Mouse (Mus musculus) heart, postnatal 36 days (tissue): ENCODE results near the gene Dnaja4. TPM values are rescaled to one million over a fixed set of nuclear protein-coding genes. Genes with fewer than 3 reads are reported as not detected.

Experiments used
- DNase-seq, 2 experiments: peaks; one replicate each; pipeline ENCODE4 v3.0.0; 2021 to 2022
- intact Hi-C: fragments of 180-260 bp; cut with DNase I; formaldehyde crosslinking; loops from one replicate; pipeline ENCODE4 v1.15.1; 2025
- microRNA-seq, 2 experiments: library from miRNA; unstranded; fragments of <30 nt; microRNA quantifications; one replicate each; pipeline ENCODE4 v1.2.0; 2021; ENCODE audit warnings: borderline number of aligned reads in 2 of 2
- total RNA-seq, 2 experiments: library from RNA; stranded (reverse); gene quantifications; 2 replicates each; pipeline ENCODE4 v1.2.3; 2021

Dnaja4 gene
- total RNA-seq, 2 experiments from 2014 or later, result 71.4 to 80.4 TPM

- intact Hi-C loops, result no loop called here
Measured at GRCm38 (mm10) chr9:54750215-54750981, 51.7 kb downstream of the Dnaja4 start.

DNA sequence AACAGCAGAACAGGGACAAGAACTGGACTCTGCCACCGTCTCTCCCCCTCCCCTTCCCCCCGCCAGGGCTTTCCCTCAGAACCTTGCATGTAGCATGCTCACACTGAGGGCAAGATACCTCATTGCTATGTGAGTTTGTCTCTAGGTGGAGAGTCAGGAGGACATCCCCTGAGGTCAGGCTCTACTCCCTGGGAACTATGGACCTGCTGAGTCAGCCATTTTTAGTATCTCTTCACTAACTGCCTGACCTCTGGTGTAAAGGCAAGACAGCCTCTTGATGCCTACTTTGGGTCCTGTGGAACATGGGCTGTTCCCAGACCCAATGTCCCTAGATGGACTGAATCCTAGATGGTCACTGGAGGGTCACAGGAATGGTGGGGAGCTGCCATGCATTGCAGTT lies 53.0 kb downstream of the Dnaja4 start:
- DNase-seq, result no peak
- intact Hi-C loops, result no loop called here

More at GRCm38 (mm10) chr9:54750215-54750981, 51.7 kb downstream of the Dnaja4 start:
- no peak for DNase-seq

DNA sequence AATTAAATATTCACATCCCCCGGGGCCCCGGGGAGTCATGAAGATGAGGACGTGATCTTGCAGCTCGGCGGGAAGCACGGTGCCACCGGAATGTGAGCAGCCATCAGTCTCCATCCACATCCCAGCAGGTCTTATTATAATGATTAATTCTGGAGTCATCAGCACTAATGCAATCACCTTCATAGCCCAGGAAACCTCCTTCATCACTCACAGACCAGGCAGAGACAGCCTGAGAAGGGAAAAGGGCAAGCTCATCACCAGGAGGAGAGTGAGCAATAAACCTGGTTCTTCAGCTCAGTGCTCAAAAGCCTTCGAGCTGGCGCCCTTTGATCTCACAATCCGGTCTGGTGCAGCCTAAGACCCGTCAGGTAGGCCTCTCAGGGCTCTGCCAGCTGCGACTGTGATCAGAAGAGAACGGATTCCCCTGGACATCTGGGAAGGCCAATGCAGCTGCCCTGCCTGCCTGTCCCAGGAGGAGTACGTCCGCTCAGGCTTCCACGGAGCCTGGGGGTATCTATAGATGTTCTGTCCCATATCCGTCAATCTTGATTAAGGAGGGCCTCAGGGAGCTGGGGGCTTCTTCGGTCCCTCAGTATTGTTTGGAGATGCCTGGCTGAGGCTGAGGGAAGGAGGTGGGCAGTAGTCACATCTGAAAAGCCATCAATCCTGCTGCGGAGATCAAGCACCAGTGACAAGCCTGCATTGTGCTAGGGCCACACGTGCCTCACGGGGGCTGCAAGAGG lies 53.7 kb downstream of the Dnaja4 start:
- intact Hi-C loops, result no loop called here
- no peak for DNase-seq

DNA sequence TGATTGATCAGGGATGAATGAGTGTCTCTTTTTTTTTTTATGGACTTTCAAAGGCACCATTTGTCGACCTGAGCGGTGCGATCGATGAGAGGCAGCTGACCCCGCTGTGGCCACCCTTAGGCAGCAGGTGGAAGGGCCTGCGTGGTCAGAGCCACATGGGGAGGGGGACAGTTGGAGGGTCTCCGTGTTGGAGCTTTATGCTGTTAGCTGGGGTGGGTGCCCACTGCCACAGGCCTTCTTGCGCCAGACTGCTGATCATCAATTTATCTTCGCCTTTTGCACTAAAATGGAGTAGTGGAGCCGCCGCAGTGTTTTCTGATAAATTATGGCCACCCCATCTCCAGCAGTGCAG lies 54.2 kb downstream of the Dnaja4 start:
- DNase-seq, result no peak
- intact Hi-C loops, result no loop called here

GRCm38 (mm10) chr9:54759592-54759991 lies 60.9 kb downstream of the Dnaja4 start:
- no peak for DNase-seq
- intact Hi-C loops, result no loop called here

DNA sequence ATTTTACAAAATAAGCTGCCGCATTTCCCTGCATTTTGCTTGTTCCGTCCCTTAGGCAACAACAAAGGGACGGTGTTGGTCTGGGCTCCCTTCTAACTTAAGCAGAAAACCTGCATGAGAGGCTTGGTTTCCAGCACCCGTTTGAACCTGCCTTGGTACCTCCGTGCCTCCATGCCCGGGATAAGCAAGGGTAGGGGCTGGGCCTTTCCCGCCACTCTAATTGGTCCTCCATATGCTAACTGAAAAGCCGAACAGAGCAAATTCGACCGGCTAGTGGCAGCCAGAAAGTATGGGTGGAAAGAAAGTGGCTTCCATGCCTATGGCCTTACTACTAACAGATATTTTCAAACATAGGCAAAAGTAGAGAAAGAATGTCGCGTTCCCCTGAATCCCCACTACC lies 65.4 kb downstream of the Dnaja4 start:
- intact Hi-C loops, result no loop called here
- DNase-seq, result no peak

GRCm38 (mm10) chr9:54764561-54765217 lies 66.0 kb downstream of the Dnaja4 start, which contains the start of gene Crabp1:
Gene Crabp1, plus strand, starts transcription at chr9:54764748.
- intact Hi-C loops, result no loop called here
- no peak for DNase-seq

- no peak for DNase-seq
- intact Hi-C loops, result no loop called here
Measured at GRCm38 (mm10) chr9:54765336-54766085, 66.8 kb downstream of the Dnaja4 start.

Small RNAs within 50 kb of the gene (microRNA-seq; reads per million reads assigned to microRNA genes)
- gene Mir5710, result 0 reads per million in 2 experiments

Other genes starting within 250 kb of the Dnaja4 start
- 10 to 100 TPM; 22.3 to 25.6 TPM for gene Dmxl2, start 197.2 kb upstream of the Dnaja4 start, total RNA-seq
- gene Sh2d7, start 159.9 kb upstream of the Dnaja4 start, total RNA-seq, result not detected
- gene Cib2, start 138.7 kb upstream of the Dnaja4 start, total RNA-seq, result 1 to 10 TPM; 1.4 to 1.7 TPM
- 100 to 1,000 TPM; 577 to 619 TPM for gene Idh3a, start 112.5 kb upstream of the Dnaja4 start, total RNA-seq
- under 1 TPM; 0.19 to 0.72 TPM for gene Acsbg1, start 37.0 kb upstream of the Dnaja4 start, total RNA-seq
- gene Wdr61, start 35.6 kb downstream of the Dnaja4 start, total RNA-seq, result 10 to 100 TPM; 28.2 to 31.7 TPM
- gene Crabp1, start 65.9 kb downstream of the Dnaja4 start, total RNA-seq, result not detected
- 10 to 100 TPM; 30.1 to 30.5 TPM for gene Ireb2, start 164.9 kb downstream of the Dnaja4 start, total RNA-seq
- gene Hykk, start 218.4 kb downstream of the Dnaja4 start, total RNA-seq, result under 1 TPM; 0.94 to 0.98 TPM